Mouse (Mus musculus): Measurements from ENCODE around the gene Entr1.

DNA sequence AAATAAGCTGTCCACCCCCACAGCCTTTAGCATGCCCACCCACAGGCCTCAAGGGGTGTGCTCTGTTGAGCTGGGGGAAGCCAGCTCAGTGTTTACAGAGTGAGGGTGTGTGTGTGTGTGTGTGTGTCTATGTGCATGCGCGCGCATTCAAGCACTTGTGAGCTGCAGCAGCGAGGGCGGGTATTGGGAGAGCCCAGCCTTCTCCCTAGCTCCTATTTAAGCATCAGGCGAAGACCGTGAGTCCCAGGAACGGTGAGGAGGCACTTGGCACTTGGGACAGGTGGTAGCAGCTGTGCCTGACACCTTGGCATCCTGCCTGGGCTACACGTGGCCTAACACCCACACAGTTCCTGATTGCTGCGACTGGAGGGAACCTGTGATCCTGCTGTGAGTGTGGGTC is 47.1 kb downstream of the Entr1 start:
- TF ChIP-seq POLR2A (IDR thresholded peaks at IDR 0.05; ENCODE audit: insufficient read depth, low read depth, low read length) (peak; percentile 89), CTCF (IDR thresholded peaks at IDR 0.05; ENCODE audit: insufficient read depth, low read depth, low read length) (no peak)

All from olfactory bulb, adult 2 months (tissue).